Mouse (Mus musculus) brain, adult 2 months (tissue): ENCODE results near the gene Pygm.

Experiments used
- DNase-seq: peaks from one replicate; pipeline ENCODE4 v3.0.0; 2011; ENCODE audit warnings: low read depth, low spot score

Gene Pygm

GRCm38 (mm10) chr19:6352107-6352505 is 32.1 kb upstream of the Pygm start:
- DNase-seq = no peak

DNA sequence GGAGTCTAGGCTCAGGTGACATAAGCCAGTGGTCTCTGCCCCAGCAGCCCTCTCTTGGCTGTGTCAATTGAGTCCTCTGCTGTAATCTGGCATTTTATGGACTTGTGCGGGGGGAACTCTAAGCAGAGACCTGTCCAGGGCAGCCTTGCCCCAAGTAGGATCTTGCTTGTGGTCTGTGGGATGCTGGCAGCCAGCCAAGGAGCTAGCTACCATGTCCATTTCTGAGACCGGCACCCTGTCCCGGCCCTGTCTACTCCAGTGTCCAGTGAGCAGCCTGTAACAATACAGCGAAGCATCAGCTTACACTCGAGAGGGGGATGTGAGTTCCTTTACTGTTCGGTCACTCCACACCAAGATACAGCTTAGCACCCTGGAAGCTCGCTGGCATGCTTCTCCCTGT is 30.2 kb upstream of the Pygm start:
- no peak for DNase-seq

- no peak for DNase-seq
Measured at GRCm38 (mm10) chr19:6361291-6361690, 22.9 kb upstream of the Pygm start.

GRCm38 (mm10) chr19:6363091-6363410 is 21.1 kb upstream of the Pygm start:
- DNase-seq = no peak

- DNase-seq = peak; percentile 100
Measured at GRCm38 (mm10) chr19:6363411-6364240, 20.6 kb upstream of the Pygm start, which contains the start of gene Sf1. Gene Sf1 (plus strand): TSS chr19:6363690.

DNA sequence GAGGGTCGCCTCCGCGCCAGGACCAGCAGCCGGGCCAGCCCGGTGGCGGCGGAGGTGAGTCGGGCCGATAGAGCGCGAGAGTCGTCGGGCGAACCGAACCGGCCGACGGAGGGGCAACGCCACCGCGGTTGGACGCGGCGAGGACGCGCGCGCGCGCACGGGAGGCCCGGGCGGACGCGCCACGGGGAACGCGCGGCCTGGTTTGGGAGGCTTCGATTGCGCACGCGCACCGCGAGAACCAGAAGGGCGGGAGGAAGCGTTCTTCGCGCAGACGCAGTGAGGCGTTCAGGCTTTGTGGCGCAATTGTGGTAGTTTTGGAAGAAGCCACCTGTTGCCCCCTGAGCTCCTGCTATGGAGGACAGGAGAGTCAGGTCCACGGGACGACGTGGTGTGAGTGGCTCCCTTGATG is 19.9 kb upstream of the Pygm start:
- peak; percentile 96 for DNase-seq

DNA sequence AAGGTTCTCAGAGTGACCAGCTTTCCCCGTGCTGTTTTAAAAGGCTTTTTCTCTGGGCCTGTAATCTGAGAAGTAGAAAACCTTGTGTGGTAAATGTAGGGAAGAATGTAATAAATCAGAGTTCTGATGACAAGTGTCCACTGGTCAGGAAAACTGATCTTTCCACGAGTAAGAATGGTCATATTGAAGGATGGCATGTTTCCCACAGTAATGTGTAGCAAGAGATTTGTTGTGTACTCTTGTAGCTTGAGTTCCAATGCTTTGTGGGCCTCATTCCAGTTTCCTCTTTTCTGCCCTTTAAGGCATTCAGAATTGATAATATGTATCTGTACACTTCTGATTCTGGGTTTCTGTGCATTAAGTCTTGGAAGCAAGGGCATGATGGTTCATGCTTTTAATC is 19.4 kb upstream of the Pygm start:
- DNase-seq = no peak

- DNase-seq = no peak
Measured at GRCm38 (mm10) chr19:6370175-6370574, 14.0 kb upstream of the Pygm start.

GRCm38 (mm10) chr19:6372433-6372832 is 11.8 kb upstream of the Pygm start:
- no peak for DNase-seq

DNA sequence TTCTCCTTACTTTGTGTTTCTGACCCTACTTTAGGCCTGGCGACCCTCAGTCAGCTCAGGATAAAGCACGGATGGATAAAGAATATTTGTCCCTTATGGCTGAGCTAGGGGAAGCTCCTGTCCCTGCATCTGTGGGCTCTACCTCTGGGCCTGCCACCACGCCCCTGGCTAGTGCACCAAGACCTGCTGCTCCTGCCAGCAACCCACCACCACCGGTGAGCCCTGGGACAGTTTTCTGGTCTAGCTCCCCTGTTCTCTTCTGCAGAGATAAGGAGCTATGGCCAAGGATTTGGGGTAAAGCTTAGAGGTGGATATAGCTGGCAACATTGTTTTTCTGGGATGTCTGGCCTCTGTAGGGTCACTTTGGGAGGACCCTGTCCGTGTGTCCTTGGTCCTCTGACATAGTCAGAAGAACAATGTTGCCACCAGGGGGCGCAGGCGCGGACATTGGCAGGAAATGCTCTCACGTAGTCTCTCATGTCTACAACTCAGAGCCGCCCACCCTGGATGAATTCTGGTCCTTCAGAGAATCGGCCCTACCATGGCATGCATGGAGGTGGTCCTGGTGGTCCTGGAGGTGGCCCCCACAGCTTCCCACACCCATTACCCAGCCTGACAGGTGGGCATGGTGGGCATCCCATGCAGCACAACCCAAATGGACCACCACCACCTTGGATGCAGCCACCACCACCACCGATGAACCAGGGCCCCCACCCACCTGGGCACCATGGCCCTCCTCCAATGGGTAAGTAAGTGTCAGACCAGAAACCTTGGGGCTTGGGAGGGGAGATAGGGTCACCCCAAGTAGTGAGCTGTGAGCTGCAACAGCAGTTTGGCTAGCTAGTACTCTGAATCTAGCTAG is 10.4 kb upstream of the Pygm start:
- peak; percentile 85 for DNase-seq

GRCm38 (mm10) chr19:6374571-6374970 is 9.6 kb upstream of the Pygm start:
- DNase-seq = no peak

- no peak for DNase-seq
Measured at GRCm38 (mm10) chr19:6375423-6376254, 8.6 kb upstream of the Pygm start.

- peak; percentile 56 for DNase-seq
Measured at GRCm38 (mm10) chr19:6376255-6376564, 8.0 kb upstream of the Pygm start.

DNA sequence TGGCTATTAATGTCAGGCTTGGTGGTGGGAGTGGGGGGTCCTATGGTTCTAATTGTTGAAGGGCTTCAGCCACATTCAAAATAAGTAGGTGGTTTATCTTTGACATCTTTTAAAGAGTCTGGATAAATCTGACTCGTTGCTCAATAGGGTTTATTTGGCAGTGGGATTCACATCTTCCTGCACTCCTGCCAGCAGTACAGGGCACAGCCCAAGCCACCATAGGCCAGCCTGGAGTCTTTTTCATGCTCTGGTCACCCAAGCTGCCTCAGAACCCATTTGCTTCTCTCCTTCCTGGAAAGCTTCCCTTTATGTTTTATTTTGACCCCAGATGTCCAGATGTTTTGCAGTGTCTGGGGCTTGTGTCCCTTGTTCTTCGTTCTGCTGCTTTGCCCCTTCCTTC is 7.6 kb upstream of the Pygm start:
- DNase-seq = no peak

DNA sequence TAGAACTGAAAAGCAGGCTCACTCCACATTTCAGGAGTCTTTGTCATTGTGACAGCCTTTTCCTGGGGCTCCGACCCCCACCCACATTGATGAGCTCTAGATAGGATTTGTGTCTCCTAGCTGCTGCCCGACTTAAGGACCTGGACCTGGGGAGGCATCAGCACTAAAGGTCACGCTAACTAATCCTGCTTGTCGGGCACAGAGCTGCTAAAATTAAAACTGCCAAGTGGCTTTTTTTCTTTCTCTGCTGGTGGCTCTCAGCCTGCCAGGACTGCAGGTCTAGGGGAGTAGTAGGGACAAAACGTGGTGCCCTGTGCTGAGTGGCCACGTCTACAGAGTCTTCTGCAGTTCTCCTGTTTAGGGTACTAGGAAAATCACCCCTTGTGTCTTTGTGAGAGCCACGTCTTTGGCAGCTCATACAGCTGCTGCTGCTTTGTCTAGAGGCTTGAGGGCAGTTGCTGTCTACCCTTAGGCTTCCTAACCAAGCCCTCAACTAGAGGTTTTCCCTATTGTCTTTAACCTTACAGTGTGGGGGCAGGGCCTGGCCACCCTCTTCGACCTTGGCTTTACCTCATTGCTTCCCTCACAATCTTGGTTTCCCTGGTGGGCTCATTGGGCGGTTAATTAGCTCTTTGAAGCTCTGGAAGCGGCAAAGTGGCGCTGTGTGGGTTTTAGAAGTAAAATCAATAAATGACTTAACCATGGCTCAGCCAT is 6.7 kb upstream of the Pygm start:
- DNase-seq = peak; percentile 70

GRCm38 (mm10) chr19:6380411-6381166 is 3.6 kb upstream of the Pygm start:
- no peak for DNase-seq

GRCm38 (mm10) chr19:6381238-6381637 is 3.0 kb upstream of the Pygm start:
- no peak for DNase-seq

GRCm38 (mm10) chr19:6382323-6382924 is 1.8 kb upstream of the Pygm start:
- DNase-seq = peak; percentile 90

- DNase-seq = no peak
Measured at GRCm38 (mm10) chr19:6383470-6383869, 729 bp upstream of the Pygm start.

GRCm38 (mm10) chr19:6384954-6385353 is 755 bp downstream of the Pygm start:
- DNase-seq = no peak
